Mouse (Mus musculus) neural tube, embryonic 11.5 days (tissue): ENCODE results near the gene Dcst2. TPM values are rescaled to one million over a fixed set of nuclear protein-coding genes. Genes with fewer than 3 reads are reported as not detected.

Source experiments
- ATAC-seq: fragments of 200-750 bp; cut with Nextera tagmentation; 2 replicates; pipeline ENCODE4 v1.8.0; 2017; ENCODE audit warnings: moderate number of reproducible peaks, mild to moderate bottlenecking, moderate TSS enrichment, moderate library complexity; ENCODE audit not compliant: insufficient read depth, low FRiP score, low TSS enrichment
- DNase-seq: peaks from one replicate; pipeline ENCODE4 v3.0.0-alpha.2; 2015; ENCODE audit warnings: low spot score
- H3K27ac ChIP-seq: fragments of 300-500 bp; sonication (generic); 2 replicates; pipeline ENCODE4 v1.5.1; 2014; ENCODE audit warnings: low read depth, mild to moderate bottlenecking, low read length
- H3K27me3 ChIP-seq: fragments of 300-500 bp; sonication (generic); 2 replicates; pipeline ENCODE4 v1.6.1; 2014; ENCODE audit warnings: mild to moderate bottlenecking, low read length, mixed read lengths; ENCODE audit not compliant: control insufficient read depth, insufficient read depth
- H3K36me3 ChIP-seq: fragments of 300-500 bp; sonication (generic); 2 replicates; pipeline ENCODE4 v1.6.1; 2014; ENCODE audit warnings: mild to moderate bottlenecking, low read length, moderate library complexity, mixed read lengths; ENCODE audit not compliant: control insufficient read depth, insufficient read depth
- H3K4me1 ChIP-seq: fragments of 300-500 bp; sonication (generic); 2 replicates; pipeline ENCODE4 v1.6.1; 2014; ENCODE audit warnings: low read length, mixed read lengths; ENCODE audit not compliant: control insufficient read depth, insufficient read depth
- H3K4me2 ChIP-seq: fragments of 300-500 bp; sonication (generic); 2 replicates; pipeline ENCODE4 v1.6.1; 2014; ENCODE audit warnings: low read depth, mild to moderate bottlenecking, moderate library complexity
- H3K4me3 ChIP-seq: fragments of 300-500 bp; sonication (generic); 2 replicates; pipeline ENCODE4 v1.5.1; 2014; ENCODE audit warnings: low read depth, low read length
- H3K9ac ChIP-seq: fragments of 300-500 bp; sonication (generic); 2 replicates; pipeline ENCODE4 v1.6.1; 2014; ENCODE audit warnings: mild to moderate bottlenecking, low read length
- H3K9me3 ChIP-seq: fragments of 300-500 bp; sonication (generic); 2 replicates; pipeline ENCODE4 v1.6.1; 2016; ENCODE audit warnings: low read length; ENCODE audit not compliant: control insufficient read depth
- WGBS: fragments of 180-500 bp; shearing (Covaris S2); extraction: QIAGEN DNeasy Blood & Tissue Kit; methylation state at CpG from one replicate; pipeline ENCODE4 v1.1.7; 2014; 5-methylcytosine and 5-hydroxymethylcytosine counted together
- polyA plus RNA-seq: library from polyadenylated mRNA; unstranded; fragments of >200 nt; fragmentation: Nextera tagmentation; extraction: Ambion mirVana; gene quantifications from 2 replicates; pipeline ENCODE4 v1.2.1, GENCODE M21; 2014

Dcst2 gene
- polyA plus RNA-seq, 1 experiment from 2014 or later = not detected

DNA sequence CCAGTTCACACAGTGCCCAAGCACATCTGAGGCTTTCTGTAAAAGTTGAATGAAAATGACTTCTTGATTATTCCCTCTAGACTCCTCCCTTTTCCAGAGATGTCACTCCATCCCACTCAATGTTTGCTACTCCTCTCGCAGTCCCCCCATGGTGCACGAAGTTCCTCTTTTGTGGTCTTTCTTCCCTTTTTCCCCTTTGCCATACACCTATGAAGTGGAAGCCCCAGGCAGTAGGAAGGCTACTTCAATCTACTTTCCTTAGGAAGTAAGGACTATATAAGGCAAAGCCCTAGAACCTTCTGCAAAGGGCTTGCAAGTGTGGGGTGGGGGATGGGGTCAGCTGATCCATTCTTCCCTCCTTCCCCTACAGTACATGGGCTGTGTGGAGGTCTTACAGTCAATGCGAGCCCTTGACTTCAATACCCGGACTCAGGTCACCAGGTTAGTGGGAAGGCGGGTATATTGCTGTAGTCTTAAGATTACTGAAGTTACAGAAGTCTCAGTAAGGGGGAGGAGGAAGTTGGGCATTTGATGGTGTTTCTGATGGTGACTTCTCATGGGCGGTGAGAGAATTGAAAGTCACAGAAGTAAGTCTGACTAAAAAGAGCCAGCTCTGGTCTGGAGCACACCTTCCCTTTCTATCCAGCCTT is 60.9 kb downstream of the Dcst2 start:
- Histone ChIP-seq H3K36me3 (peaks cover 5% of the 10 kb centered on the region; the same call in 1 of the 2 replicates), H3K27ac (no peak overlapping the region), H3K27me3 (no peaks in the 10 kb centered on the region), H3K4me2 (peak overlapping the region; percentile 58; the same call in 1 of the 2 replicates), H3K9me3 (no peaks in the 10 kb centered on the region), H3K4me1 (peaks cover 22% of the 10 kb centered on the region), H3K9ac (no peak overlapping the region; the same call in 1 of the 2 replicates), H3K4me3 (peak overlapping the region; percentile 39)
- DNase-seq (no peak), ATAC-seq (no peak)
- 76% methylated on average over 6 of the region's 6 CpGs for WGBS

DNA sequence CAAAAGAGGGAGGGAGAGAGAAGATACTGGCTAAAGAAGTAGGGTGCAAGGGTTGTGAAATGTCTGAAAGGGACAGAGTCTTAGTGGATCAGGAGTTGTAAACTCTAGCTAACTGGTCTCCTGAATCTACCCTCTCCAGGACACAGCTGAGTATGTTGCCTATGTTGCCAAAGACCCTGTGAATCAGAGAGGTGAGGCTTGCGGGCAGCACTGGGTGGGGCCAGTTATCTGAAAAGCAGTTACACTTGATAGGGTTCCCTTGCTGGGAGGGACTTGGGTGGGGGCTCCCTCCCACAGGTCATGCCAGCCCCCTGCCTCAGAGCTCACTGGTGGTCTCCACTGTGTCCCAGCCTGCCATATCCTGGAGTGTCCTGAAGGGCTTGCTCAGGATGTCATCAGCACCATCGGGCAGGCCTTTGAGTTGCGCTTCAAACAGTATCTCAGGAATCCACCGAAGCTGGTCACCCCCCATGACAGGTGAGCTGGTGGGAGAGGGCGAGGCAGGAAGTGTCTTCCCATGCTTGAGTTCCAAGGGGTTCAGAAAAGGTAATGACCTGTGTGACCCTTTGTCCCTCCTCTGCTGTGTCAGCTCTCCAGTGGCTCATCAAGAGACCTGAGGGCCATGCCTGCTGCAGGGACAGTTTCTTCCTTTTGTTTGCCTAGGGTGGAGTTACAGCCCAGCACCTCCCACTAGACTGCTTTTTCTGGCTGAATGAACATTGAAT is 62.8 kb downstream of the Dcst2 start:
- Histone ChIP-seq H3K36me3 (peaks cover 5% of the 10 kb centered on the region; the same call in 1 of the 2 replicates), H3K9me3 (no peaks in the 10 kb centered on the region), H3K4me1 (peaks cover 22% of the 10 kb centered on the region), H3K9ac (no peak overlapping the region), H3K4me3 (no peak overlapping the region), H3K27me3 (no peaks in the 10 kb centered on the region), H3K27ac (no peak overlapping the region), H3K4me2 (no peak overlapping the region)
- 84% methylated on average over 5 of the region's 5 CpGs for WGBS
- no peak for DNase-seq
- no peak for ATAC-seq

- Histone ChIP-seq H3K27ac (no peak overlapping the region), H3K9ac (no peak overlapping the region), H3K4me2 (no peak overlapping the region), H3K9me3 (no peaks in the 10 kb centered on the region), H3K36me3 (peaks cover 5% of the 10 kb centered on the region; the same call in 1 of the 2 replicates), H3K27me3 (no peaks in the 10 kb centered on the region), H3K4me1 (peaks cover 17% of the 10 kb centered on the region), H3K4me3 (no peak overlapping the region)
- WGBS = 86% methylated on average over 5 of the region's 5 CpGs
- no peak for ATAC-seq
- DNase-seq = no peak
Measured at GRCm38 (mm10) chr3:89425141-89425525, 63.4 kb downstream of the Dcst2 start.

DNA sequence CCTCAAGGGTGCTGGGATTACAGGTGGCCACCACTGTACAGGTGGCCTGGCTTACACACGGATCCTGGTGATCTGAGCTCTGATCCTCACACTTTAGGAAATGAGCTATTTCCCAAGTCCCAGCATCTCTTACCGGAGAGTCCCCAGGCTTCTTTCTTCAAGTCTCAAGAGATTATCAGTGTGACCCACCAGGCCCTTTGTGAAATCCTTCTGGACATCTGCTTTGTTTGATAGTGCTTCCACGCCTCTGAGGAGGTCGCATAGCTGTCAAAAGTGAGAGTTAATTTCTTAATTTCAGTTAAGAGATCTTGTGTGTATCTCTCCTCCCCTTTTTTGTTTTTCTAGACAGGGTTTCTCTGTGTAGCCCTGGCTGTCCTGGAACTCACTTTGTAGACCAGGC is 64.1 kb downstream of the Dcst2 start:
- Histone ChIP-seq H3K4me3 (no peak overlapping the region), H3K9ac (no peak overlapping the region), H3K27me3 (no peaks in the 10 kb centered on the region), H3K4me2 (no peak overlapping the region), H3K4me1 (peaks cover 17% of the 10 kb centered on the region), H3K9me3 (no peaks in the 10 kb centered on the region), H3K27ac (no peak overlapping the region), H3K36me3 (peaks cover 5% of the 10 kb centered on the region; the same call in 1 of the 2 replicates)
- no peak for DNase-seq
- no peak for ATAC-seq
- WGBS = 91% methylated on average over 4 of the region's 4 CpGs

Other genes starting within 250 kb of the Dcst2 start
- 1.5 and 2.4 TPM in 2 replicates for gene Pklr, start 225.8 kb upstream of the Dcst2 start, polyA plus RNA-seq
- gene Hcn3, start 201.8 kb upstream of the Dcst2 start, polyA plus RNA-seq = 5.2 and 7.5 TPM in 2 replicates
- gene Clk2, start 197.2 kb upstream of the Dcst2 start, polyA plus RNA-seq = 26.5 and 32.3 TPM in 2 replicates
- 91.2 and 92.8 TPM in 2 replicates for gene Scamp3, start 184.5 kb upstream of the Dcst2 start, polyA plus RNA-seq
- 32.5 and 36.9 TPM in 2 replicates for gene Fam189b, start 178.8 kb upstream of the Dcst2 start, polyA plus RNA-seq
- gene Gba, start 159.0 kb upstream of the Dcst2 start, polyA plus RNA-seq = 44.4 and 46.5 TPM in 2 replicates
- 26.3 and 26.6 TPM in 2 replicates for gene Thbs3, start 146.8 kb upstream of the Dcst2 start, polyA plus RNA-seq
- gene Mtx1, start 134.9 kb upstream of the Dcst2 start, polyA plus RNA-seq = 181 and 202 TPM in 2 replicates
- 1.6 and 1.8 TPM in 2 replicates for gene Muc1, start 132.9 kb upstream of the Dcst2 start, polyA plus RNA-seq
- gene Krtcap2, start 116.0 kb upstream of the Dcst2 start, polyA plus RNA-seq = 237 and 255 TPM in 2 replicates
- gene Trim46, start 115.7 kb upstream of the Dcst2 start, polyA plus RNA-seq = 11.6 and 12.8 TPM in 2 replicates
- 86.1 and 88.5 TPM in 2 replicates for gene Dpm3, start 102.6 kb upstream of the Dcst2 start, polyA plus RNA-seq
- 33.8 and 37.6 TPM in 2 replicates for gene Slc50a1, start 91.4 kb upstream of the Dcst2 start, polyA plus RNA-seq
- 13.7 and 15.9 TPM in 2 replicates for gene Efna1, start 80.8 kb upstream of the Dcst2 start, polyA plus RNA-seq
- gene Efna3, start 39.0 kb upstream of the Dcst2 start, polyA plus RNA-seq = 32.7 and 36.5 TPM in 2 replicates
- gene Efna4, start 23.9 kb upstream of the Dcst2 start, polyA plus RNA-seq = 20.5 and 21.6 TPM in 2 replicates
- 16.3 and 18.3 TPM in 2 replicates for gene Adam15, start 12.0 kb upstream of the Dcst2 start, polyA plus RNA-seq
- 0.31 and 0.41 TPM in 2 replicates for gene Dcst1, start 3.3 kb downstream of the Dcst2 start, polyA plus RNA-seq
- 0.25 and 0.54 TPM in 2 replicates for gene Zbtb7b, start 32.8 kb downstream of the Dcst2 start, polyA plus RNA-seq
- gene Lenep, start 40.8 kb downstream of the Dcst2 start, polyA plus RNA-seq = 0.13 and 0.73 TPM in 2 replicates
- 29.4 and 30.9 TPM in 2 replicates for gene Flad1, start 49.9 kb downstream of the Dcst2 start, polyA plus RNA-seq
- 432 and 463 TPM in 2 replicates for gene Cks1b, start 56.4 kb downstream of the Dcst2 start, polyA plus RNA-seq
- gene Shc1, start 56.5 kb downstream of the Dcst2 start, polyA plus RNA-seq = 43.9 and 48.0 TPM in 2 replicates
- gene Pygo2, start 68.2 kb downstream of the Dcst2 start, polyA plus RNA-seq = 55.7 and 59.8 TPM in 2 replicates
- gene Pbxip1, start 74.7 kb downstream of the Dcst2 start, polyA plus RNA-seq = 8.6 and 9.1 TPM in 2 replicates
- gene Pmvk, start 92.6 kb downstream of the Dcst2 start, polyA plus RNA-seq = 71.8 and 74.5 TPM in 2 replicates
- 1.4 and 1.9 TPM in 2 replicates for gene Kcnn3, start 158.2 kb downstream of the Dcst2 start, polyA plus RNA-seq